Mouse (Mus musculus): Measurements from ENCODE around the gene Nedd9.

- TF ChIP-seq POLR2A (IDR thresholded peaks at IDR 0.05; ENCODE audit: insufficient read depth, low read depth, low read length) (no peak), CTCF (IDR thresholded peaks at IDR 0.05) (no peak), EP300 (IDR thresholded peaks at IDR 0.05; ENCODE audit: insufficient read depth, low read depth, low read length) (no peak)
These were observed 195.6 kb downstream of the Nedd9 start for GRCm38 (mm10) chr13:41291466-41291974.
